In the genomic region with DNA sequence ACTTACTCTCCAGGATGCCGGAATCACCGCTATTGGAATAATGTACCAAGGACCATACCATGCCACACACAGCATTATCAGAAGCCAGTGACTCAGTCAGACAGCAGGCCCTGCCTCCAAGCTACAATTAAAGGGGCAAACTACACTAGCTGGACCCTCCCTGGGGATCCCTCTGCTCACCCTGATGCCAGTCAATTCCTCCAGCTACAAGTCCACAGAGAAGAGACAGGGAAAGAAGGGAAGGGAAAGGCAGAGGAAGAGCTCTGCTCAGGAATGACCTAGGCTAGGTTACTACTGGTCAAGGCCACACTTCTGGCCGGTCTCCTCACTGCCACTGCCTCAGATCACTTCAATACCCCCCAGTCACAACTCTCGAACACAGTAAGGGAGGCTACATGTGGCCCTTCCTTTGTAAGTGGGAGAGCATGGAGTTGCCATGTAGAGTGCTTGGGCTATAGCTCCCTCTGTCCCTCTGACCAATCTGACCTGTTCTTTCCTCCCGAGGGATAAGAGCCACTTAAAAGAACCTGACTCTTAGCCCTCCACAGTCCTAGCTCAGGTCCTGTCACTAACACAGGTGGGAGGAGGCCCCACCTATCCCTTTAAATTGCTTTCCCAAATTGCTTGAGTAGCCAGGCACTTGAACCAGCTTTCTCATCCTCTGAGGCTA, we compare ENCODE assay signal across 11 mouse cellular contexts. TPM values are rescaled to one million over a fixed set of nuclear protein-coding genes. Genes with fewer than 3 reads are reported as not detected.
DNase-seq lines count a peak whose midpoint lies in the region; ATAC-seq and TF ChIP-seq lines count a peak whose summit lies in the region.
"Had no signal": no experiment of that assay in that cellular context is flagged by ENCODE, and none has a peak within 500 bp of the region (broad histone marks: within the 10 kb centered on the region; RNA-seq: fewer than 3 reads in every experiment).

No protein-coding gene starts in this region.

- TF ChIP-seq POLR2A in CH12.LX (IDR thresholded peaks at IDR 0.05; ENCODE audit: low read depth, low read length) = 0 out of 2 replicates have a peak, but pooled peaks have one; percentile 2

- ATAC-seq in heart, embryonic 13.5 days (ENCODE audit: extremely low read depth, insufficient number of reproducible peaks, low FRiP score, low TSS enrichment) = no peak
- no peak for ATAC-seq in forebrain, embryonic 13.5 days
- ATAC-seq in liver, embryonic 15.5 days (ENCODE audit: insufficient read depth) = no peak

- H3K79me2 ChIP-seq in CH12.LX (replicated peaks; ENCODE audit: control insufficient read depth, extremely low read depth, insufficient read depth, poor library complexity, severe bottlenecking) = peaks cover 48% of the 10 kb centered on the region

- no peak for TF ChIP-seq RAD21 in CH12.LX (IDR thresholded peaks at IDR 0.05; ENCODE audit: low read depth, low read length)

- no peak for DNase-seq in heart, adult 8-10 months (ENCODE audit: low spot score)
- DNase-seq in CH12.LX (ENCODE audit: extremely low read depth) = no peak
- no peak for DNase-seq in c-Kit-positive CD71-positive TER-119-positive erythroid progenitor cells, embryonic 14.5 days (ENCODE audit: low spot score)
- no peak for DNase-seq in thymus, postnatal 10 days (ENCODE audit: low spot score in 2 of 2)
- no peak for DNase-seq in embryo, embryonic 11 days

- H3K27me3 ChIP-seq in heart, embryonic 13.5 days (replicated peaks) = no peaks in the 10 kb centered on the region
- H3K27me3 ChIP-seq in CH12.LX (replicated peaks) = no peaks in the 10 kb centered on the region
- no peaks in the 10 kb centered on the region for H3K27me3 ChIP-seq in forebrain, embryonic 13.5 days
- H3K27me3 ChIP-seq in liver, embryonic 15.5 days = no peaks in the 10 kb centered on the region

- H3K36me3 ChIP-seq in heart, embryonic 13.5 days = peaks cover 63% of the 10 kb centered on the region
- H3K36me3 ChIP-seq in CH12.LX (replicated peaks in 1 of 2; ENCODE audit: control insufficient read depth in 1 of 2, insufficient read depth in 1 of 2, low read length in 1 of 2) = peaks cover 35 to 69% of the 10 kb centered on the region in 2 experiments
- H3K36me3 ChIP-seq in forebrain, embryonic 13.5 days (ENCODE audit: poor library complexity, severe bottlenecking) = peaks cover 66% of the 10 kb centered on the region
- H3K36me3 ChIP-seq in liver, embryonic 15.5 days (replicated peaks) = peaks cover 44% of the 10 kb centered on the region

- peak overlapping the region; percentile 96 for H3K9ac ChIP-seq in heart, embryonic 13.5 days
- peak overlapping the region; percentile 90; the same call in 1 of the 2 replicates for H3K9ac ChIP-seq in CH12.LX (ENCODE audit: insufficient read depth, low read depth)
- peak overlapping the region; percentile 86 for H3K9ac ChIP-seq in forebrain, embryonic 13.5 days
- H3K9ac ChIP-seq in liver, embryonic 15.5 days = no peak overlapping the region

- TF ChIP-seq EP300 in CH12.LX (IDR thresholded peaks at IDR 0.05; ENCODE audit: low read length) = no peak

- 74% methylated on average over 5 of the region's 5 CpGs for WGBS in heart, embryonic 13.5 days
- 86% methylated on average over 5 of the region's 5 CpGs for WGBS in forebrain, embryonic 13.5 days
- WGBS in liver, embryonic 15.5 days (ENCODE audit: insufficient replicate concordance) = 63% methylated on average over 5 of the region's 5 CpGs

- in situ Hi-C loops in CH12.LX (cut with MboI; ENCODE audit: low pct_ligation_motif_present, low pct_unique_long_range_greater_than_20kb, low sequenced_read_pairs) = loop anchor here (5.0 kb wide), 1 partner anchor 64 kb away; a partner anchor contains a TSS

- dilution Hi-C loops in CH12.LX (cut with MboI; ENCODE audit: extremely low pct_ligation_motif_present, extremely low pct_unique_long_range_greater_than_20kb, low sequenced_read_pairs) = no loop called here

- peaks cover 63% of the 10 kb centered on the region for H3K4me1 ChIP-seq in heart, embryonic 13.5 days
- peaks cover 32 to 63% of the 10 kb centered on the region in 2 experiments for H3K4me1 ChIP-seq in CH12.LX (ENCODE audit: control insufficient read depth in 1 of 2, insufficient read depth in 2 of 2)
- H3K4me1 ChIP-seq in forebrain, embryonic 13.5 days = peaks cover 68% of the 10 kb centered on the region
- peaks cover 70% of the 10 kb centered on the region for H3K4me1 ChIP-seq in liver, embryonic 15.5 days (replicated peaks)

- no peaks in the 10 kb centered on the region for H3K9me3 ChIP-seq in heart, embryonic 13.5 days
- no peaks in the 10 kb centered on the region for H3K9me3 ChIP-seq in CH12.LX (replicated peaks; ENCODE audit: low read length)
- H3K9me3 ChIP-seq in forebrain, embryonic 13.5 days (replicated peaks) = no peaks in the 10 kb centered on the region
- no peaks in the 10 kb centered on the region for H3K9me3 ChIP-seq in liver, embryonic 15.5 days (replicated peaks)

- no peak for TF ChIP-seq CTCF in CH12.LX (conservative IDR thresholded peaks at IDR 0.05 in 1 of 2, IDR thresholded peaks at IDR 0.05 in 1 of 2; ENCODE audit: low read depth in 2 of 2, low read length in 2 of 2)

- peak overlapping the region; percentile 80 for H3K4me3 ChIP-seq in heart, embryonic 13.5 days
- H3K4me3 ChIP-seq in CH12.LX (replicated peaks in 1 of 3; ENCODE audit: low read depth in 2 of 3, low read length in 2 of 3, poor library complexity in 1 of 3) = peak overlapping the region in 2 of 3 experiments; percentile 86 to 92
- H3K4me3 ChIP-seq in forebrain, embryonic 13.5 days = no peak overlapping the region
- no peak overlapping the region for H3K4me3 ChIP-seq in liver, embryonic 15.5 days (replicated peaks)

- H3K4me2 ChIP-seq in heart, embryonic 13.5 days = peak overlapping the region; percentile 87
- peak overlapping the region; percentile 77 for H3K4me2 ChIP-seq in CH12.LX (ENCODE audit: insufficient read depth, low read depth, poor library complexity, severe bottlenecking)
- H3K4me2 ChIP-seq in forebrain, embryonic 13.5 days = peak overlapping the region; percentile 86
- H3K4me2 ChIP-seq in liver, embryonic 15.5 days = peak overlapping the region; percentile 38

- no peak overlapping the region for H3K27ac ChIP-seq in heart, embryonic 13.5 days (replicated peaks)
- peak overlapping the region; percentile 17; the same call in 1 of the 2 replicates for H3K27ac ChIP-seq in CH12.LX (ENCODE audit: insufficient read depth, low read depth)
- H3K27ac ChIP-seq in forebrain, embryonic 13.5 days = no peak overlapping the region
- no peak overlapping the region for H3K27ac ChIP-seq in liver, embryonic 15.5 days (replicated peaks)

TF ChIP-seq in CH12.LX, 34 proteins besides CTCF, POLR2A, EP300 and RAD21 (continues in another document):
- TF ChIP-seq JUND (conservative IDR thresholded peaks at IDR 0.05; ENCODE audit: low read depth, low read length) (no peak), ETS1 (conservative IDR thresholded peaks at IDR 0.05; ENCODE audit: low read depth, low read length) (no peak), MXI1 (IDR thresholded peaks at IDR 0.05; ENCODE audit: low read depth, low read length) (no peak), TCF12 (IDR thresholded peaks at IDR 0.05; ENCODE audit: low read depth, low read length) (no peak), USF1 (IDR thresholded peaks at IDR 0.05; ENCODE audit: low read depth, low read length) (no peak), KAT2A (IDR thresholded peaks at IDR 0.05; ENCODE audit: insufficient replicate concordance, low read length) (no peak), BHLHE40 (IDR thresholded peaks at IDR 0.05; ENCODE audit: low read depth, low read length) (no peak)

RNA-seq across cellular contexts. Expression of a gene that starts 3.7 kb away (rescaled TPM):
- 48.1 and 52.7 TPM in 2 replicates for polyA plus RNA-seq in heart, embryonic 13.5 days (2015; fragmentation: Nextera tagmentation; extraction: Ambion mirVana)
- 10 to 100 TPM; 60.7 to 62.6 (median 62.2) TPM for total RNA-seq in heart, adult 8-10 months (2022)
- 83.3 and 103 TPM in 2 replicates for total RNA-seq in CH12.LX (2012; rRNA removed)
- 37.4 and 37.9 TPM in 2 replicates for total RNA-seq in CH12.LX (2014; rRNA removed)
- polyA plus RNA-seq in CH12.LX (2012; ENCODE audit: insufficient read length, low read depth) = 115 and 132 TPM in 2 replicates
- 86.9 and 87.3 TPM in 2 replicates for polyA plus RNA-seq in forebrain, embryonic 13.5 days (2015; fragmentation: Nextera tagmentation; extraction: Ambion mirVana)
- polyA plus RNA-seq in liver, embryonic 15.5 days (2015; fragmentation: Nextera tagmentation; extraction: Ambion mirVana) = 29.2 and 37.3 TPM in 2 replicates

RNA-seq across cellular contexts. Expression of a gene that starts 9.4 kb away (rescaled TPM):
- polyA plus RNA-seq in heart, embryonic 13.5 days (2015; fragmentation: Nextera tagmentation; extraction: Ambion mirVana) = 0.12 TPM in 1 of 2 replicates, not detected in the other
- not detected for total RNA-seq in heart, adult 8-10 months (2022)
- not detected in 2 replicates for total RNA-seq in CH12.LX (2012; rRNA removed)
- total RNA-seq in CH12.LX (2014; rRNA removed) = not detected in 2 replicates
- polyA plus RNA-seq in CH12.LX (2012; ENCODE audit: insufficient read length, low read depth) = 0.34 and 0.43 TPM in 2 replicates
- polyA plus RNA-seq in forebrain, embryonic 13.5 days (2015; fragmentation: Nextera tagmentation; extraction: Ambion mirVana) = 0.17 TPM in 1 of 2 replicates, not detected in the other
- not detected in 2 replicates for polyA plus RNA-seq in liver, embryonic 15.5 days (2015; fragmentation: Nextera tagmentation; extraction: Ambion mirVana)
- total RNA-seq: layer of hippocampus, postnatal 14 days had no signal
- polyA plus RNA-seq: neural tube, embryonic 11.5 days; thymus, postnatal 0 days had no signal

RNA-seq across cellular contexts. Expression of a gene that starts 15.8 kb away (rescaled TPM):
- 48.6 and 48.8 TPM in 2 replicates for polyA plus RNA-seq in heart, embryonic 13.5 days (2015; fragmentation: Nextera tagmentation; extraction: Ambion mirVana)
- total RNA-seq in heart, adult 8-10 months (2022) = 10 to 100 TPM in 3 of 4 experiments, 1 to 10 TPM in 1; 9.4 to 13.5 (median 12.3) TPM
- total RNA-seq in CH12.LX (2012; rRNA removed) (31.2 and 39.4 TPM in 2 replicates), CH12.LX (2014; rRNA removed) (22.6 and 26.2 TPM in 2 replicates)
- 69.6 and 85.5 TPM in 2 replicates for polyA plus RNA-seq in CH12.LX (2012; ENCODE audit: insufficient read length, low read depth)
- 77.4 and 80.0 TPM in 2 replicates for polyA plus RNA-seq in forebrain, embryonic 13.5 days (2015; fragmentation: Nextera tagmentation; extraction: Ambion mirVana)
- 21.2 and 23.0 TPM in 2 replicates for polyA plus RNA-seq in liver, embryonic 15.5 days (2015; fragmentation: Nextera tagmentation; extraction: Ambion mirVana)

RNA-seq across cellular contexts. Expression of a gene that starts 18.0 kb away (rescaled TPM):
- 0.31 TPM in 1 of 2 replicates, not detected in the other for polyA plus RNA-seq in heart, embryonic 13.5 days (2015; fragmentation: Nextera tagmentation; extraction: Ambion mirVana)
- not detected for total RNA-seq in heart, adult 8-10 months (2022)
- 0.13 TPM in 1 of 2 replicates, not detected in the other for total RNA-seq in CH12.LX (2012; rRNA removed)
- total RNA-seq in CH12.LX (2014; rRNA removed) = not detected in 2 replicates
- 0.81 TPM in 1 of 2 replicates, not detected in the other for polyA plus RNA-seq in CH12.LX (2012; ENCODE audit: insufficient read length, low read depth)
- not detected in 2 replicates for polyA plus RNA-seq in forebrain, embryonic 13.5 days (2015; fragmentation: Nextera tagmentation; extraction: Ambion mirVana)
- polyA plus RNA-seq in liver, embryonic 15.5 days (2015; fragmentation: Nextera tagmentation; extraction: Ambion mirVana) = not detected in 2 replicates
- total RNA-seq: layer of hippocampus, postnatal 14 days had no signal
- polyA plus RNA-seq: neural tube, embryonic 11.5 days; thymus, postnatal 0 days had no signal

RNA-seq across cellular contexts. Expression of a gene that starts 18.0 kb away (rescaled TPM):
- 4.3 and 4.8 TPM in 2 replicates for polyA plus RNA-seq in heart, embryonic 13.5 days (2015; fragmentation: Nextera tagmentation; extraction: Ambion mirVana)
- under 1 TPM in 3 of 4 experiments, not detected in 1; 0.52 to 0.89 (median 0.53) TPM for total RNA-seq in heart, adult 8-10 months (2022)
- total RNA-seq in CH12.LX (2012; rRNA removed) = 1.1 and 1.8 TPM in 2 replicates
- 0.44 and 0.47 TPM in 2 replicates for total RNA-seq in CH12.LX (2014; rRNA removed)
- polyA plus RNA-seq in CH12.LX (2012; ENCODE audit: insufficient read length, low read depth) = 2.0 and 2.1 TPM in 2 replicates
- 4.3 and 6.2 TPM in 2 replicates for polyA plus RNA-seq in forebrain, embryonic 13.5 days (2015; fragmentation: Nextera tagmentation; extraction: Ambion mirVana)
- polyA plus RNA-seq in liver, embryonic 15.5 days (2015; fragmentation: Nextera tagmentation; extraction: Ambion mirVana) = 0.61 and 1.5 TPM in 2 replicates

Comparison
In these comparisons a context has a peak if more than half of its experiments do, and no peak if none do; other contexts are left out.
1. H3K4me3 ChIP-seq: peak in heart, embryonic 13.5 days (single experiment) and CH12.LX (2 of 3); none in forebrain, embryonic 13.5 days (single experiment) and liver, embryonic 15.5 days (single experiment).
2. Peak in every context shown above with its lines, with median percentiles within 50 percentile points of each other: H3K4me2 ChIP-seq.